Mouse (Mus musculus): ENCODE results near the gene Slc4a4. TPM values are rescaled to one million over a fixed set of nuclear protein-coding genes. Genes with fewer than 3 reads are reported as not detected.
A peak's percentile ranks its signal among the peaks of the same experiment; 100 is the strongest.

Slc4a4 gene
- polyA plus RNA-seq, 1 experiment from 2014 or later = 4.6 TPM

DNA sequence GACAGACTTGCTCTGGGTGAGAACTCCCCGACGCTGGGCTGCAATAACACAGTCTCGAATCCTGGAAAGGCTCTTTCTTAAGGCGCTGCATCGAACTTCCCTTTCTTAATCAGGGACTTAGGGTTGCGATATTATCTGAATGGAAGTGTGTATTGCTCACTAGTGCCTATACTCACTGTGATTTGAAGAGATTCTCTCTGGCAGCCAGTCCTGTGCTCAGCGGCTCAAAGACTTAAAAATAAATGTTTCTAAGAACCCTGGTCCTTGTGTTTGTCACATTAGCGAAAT, 1.7 kb downstream of the Slc4a4 start:
- Histone ChIP-seq H3K4me2 (replicated peaks) (peak overlapping the region; percentile 95), H3K9me3 (no peaks in the 10 kb centered on the region), H3K27ac (peak overlapping the region; percentile 54), H3K4me3 (replicated peaks) (peak overlapping the region; percentile 86), H3K9ac (peak overlapping the region; percentile 76; the same call in 1 of the 2 replicates), H3K36me3 (no peaks in the 10 kb centered on the region), H3K27me3 (replicated peaks) (no peaks in the 10 kb centered on the region), H3K4me1 (replicated peaks) (peaks cover 11% of the 10 kb centered on the region; the same call in 1 of the 2 replicates)
- ATAC-seq = no peak
- 35% methylated on average over 8 of the region's 8 CpGs for WGBS

DNA sequence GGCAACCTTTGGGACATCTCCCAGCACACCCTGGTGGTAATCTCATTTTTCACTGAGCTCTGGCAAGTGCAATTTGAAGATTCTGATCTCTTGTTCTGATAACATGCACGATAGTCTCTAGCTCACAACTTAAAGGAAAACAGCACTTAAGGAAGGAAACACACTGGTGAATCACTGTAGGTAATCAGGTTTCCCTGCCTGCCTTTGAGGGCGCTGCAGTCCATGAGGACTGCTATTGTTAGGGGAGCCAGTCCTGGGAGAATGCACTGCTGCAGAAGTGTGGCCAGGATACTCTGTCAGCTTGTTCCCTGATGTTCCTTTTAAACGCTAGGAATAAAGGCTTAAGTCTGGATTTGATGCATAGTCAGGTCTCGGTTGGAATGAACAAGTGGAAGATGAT, 2.7 kb downstream of the Slc4a4 start:
- H3K36me3 ChIP-seq = no peaks in the 10 kb centered on the region
- no peak overlapping the region for H3K27ac ChIP-seq
- H3K9ac ChIP-seq = no peak overlapping the region
- ATAC-seq = no peak
- H3K4me3 ChIP-seq (replicated peaks) = no peak overlapping the region
- peak overlapping the region; percentile 22; the same call in 1 of the 2 replicates for H3K4me2 ChIP-seq (replicated peaks)
- H3K9me3 ChIP-seq = no peaks in the 10 kb centered on the region
- peaks cover 11% of the 10 kb centered on the region; the same call in 1 of the 2 replicates for H3K4me1 ChIP-seq (replicated peaks)
- no peaks in the 10 kb centered on the region for H3K27me3 ChIP-seq (replicated peaks)
- 37% methylated on average over 4 of the region's 4 CpGs for WGBS

DNA sequence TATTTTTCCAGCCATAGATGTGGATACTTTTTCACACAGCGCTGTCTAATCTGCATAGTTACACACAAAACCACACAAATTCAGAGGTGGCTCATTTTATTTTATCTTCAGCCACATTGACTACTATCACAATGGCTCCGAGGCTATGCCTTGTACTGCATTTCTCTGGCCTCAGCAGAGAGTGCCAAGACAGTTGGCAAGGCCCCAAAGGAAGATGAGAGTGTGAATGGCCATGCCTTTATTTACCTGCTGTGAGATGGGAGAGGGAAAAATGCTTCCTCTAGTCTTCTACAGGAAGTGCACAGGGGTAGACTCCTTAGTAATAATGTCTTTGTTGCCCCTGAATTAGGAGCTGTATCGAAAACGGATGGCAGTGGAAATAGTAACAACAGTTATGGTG, 3.5 kb downstream of the Slc4a4 start:
- no peaks in the 10 kb centered on the region for H3K36me3 ChIP-seq
- no peak overlapping the region for H3K9ac ChIP-seq
- H3K4me3 ChIP-seq (replicated peaks) = no peak overlapping the region
- H3K27ac ChIP-seq = no peak overlapping the region
- peaks cover 11% of the 10 kb centered on the region; the same call in 1 of the 2 replicates for H3K4me1 ChIP-seq (replicated peaks)
- no peak for ATAC-seq
- H3K9me3 ChIP-seq = no peaks in the 10 kb centered on the region
- no peak overlapping the region for H3K4me2 ChIP-seq (replicated peaks)
- H3K27me3 ChIP-seq (replicated peaks) = no peaks in the 10 kb centered on the region
- 90% methylated on average over 4 of the region's 4 CpGs for WGBS

DNA sequence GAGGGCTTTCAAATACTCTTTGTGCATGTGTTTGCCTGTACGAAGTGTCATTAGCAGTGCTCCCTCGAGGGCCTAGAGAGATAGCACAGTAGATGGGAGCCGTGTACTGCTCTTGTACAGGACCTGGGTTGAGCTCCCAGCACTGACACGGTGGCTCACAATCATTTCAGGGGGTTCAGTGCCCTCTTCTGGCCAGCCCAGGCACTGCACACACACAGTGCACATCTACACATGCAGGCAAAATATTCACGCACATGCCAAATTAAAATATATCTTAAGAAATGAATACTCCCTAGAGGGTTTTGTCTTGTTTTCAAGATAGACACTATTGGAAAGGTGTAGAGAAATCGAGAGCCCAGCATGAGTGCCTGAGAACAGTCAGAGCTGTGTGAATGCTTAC, 10.0 kb downstream of the Slc4a4 start:
- Histone ChIP-seq H3K9me3 (no peaks in the 10 kb centered on the region), H3K27me3 (replicated peaks) (no peaks in the 10 kb centered on the region), H3K9ac (no peak overlapping the region), H3K4me2 (replicated peaks) (no peak overlapping the region), H3K4me3 (replicated peaks) (no peak overlapping the region), H3K27ac (no peak overlapping the region), H3K4me1 (replicated peaks) (no peaks in the 10 kb centered on the region), H3K36me3 (no peaks in the 10 kb centered on the region)
- no peak for ATAC-seq
- 91% methylated on average over 6 of the region's 6 CpGs for WGBS

DNA sequence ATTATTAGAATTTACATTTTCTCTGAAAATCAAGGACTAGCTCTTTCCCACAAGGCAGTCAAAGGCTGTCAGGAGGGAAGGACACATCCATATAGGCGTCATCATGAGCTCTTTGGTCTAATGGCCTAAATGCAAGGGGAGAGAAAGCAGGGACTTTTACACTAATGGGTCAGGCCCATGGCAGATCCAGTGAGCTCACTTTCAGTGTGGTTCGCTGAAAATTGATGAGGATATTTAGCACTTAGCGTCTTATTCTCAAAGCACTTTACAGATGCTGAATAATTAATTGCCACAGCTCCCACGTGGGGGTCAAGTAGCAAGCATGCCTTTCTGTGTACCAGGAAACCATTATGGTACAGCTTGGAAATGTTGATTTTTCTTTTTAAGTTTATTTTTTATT, 16.5 kb downstream of the Slc4a4 start:
- 55% methylated on average over 4 of the region's 4 CpGs for WGBS
- no peak overlapping the region for H3K4me3 ChIP-seq (replicated peaks)
- no peak for ATAC-seq

DNA sequence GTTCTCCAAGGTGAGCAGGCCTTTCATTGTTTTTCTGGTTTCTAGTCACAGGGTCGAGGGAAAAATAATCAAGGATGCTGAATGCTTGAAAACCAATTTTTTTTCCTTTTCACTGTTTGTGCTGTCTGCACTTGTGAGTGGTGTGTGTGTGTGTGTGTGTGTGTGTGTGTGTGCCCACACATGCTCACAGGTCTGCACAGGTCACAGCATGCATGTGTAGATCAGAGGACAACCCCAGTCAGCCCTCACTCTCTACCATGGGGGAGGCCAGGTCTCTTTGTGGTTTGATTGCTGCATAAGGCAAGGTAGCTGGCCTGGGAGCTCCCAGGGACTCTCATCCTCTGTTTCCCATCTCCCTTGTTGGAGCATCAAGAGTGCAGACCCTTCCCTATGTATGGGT, 16.9 kb downstream of the Slc4a4 start:
- Histone ChIP-seq H3K9ac (no peak overlapping the region), H3K27ac (no peak overlapping the region), H3K4me3 (replicated peaks) (no peak overlapping the region), H3K9me3 (no peaks in the 10 kb centered on the region), H3K4me2 (replicated peaks) (no peak overlapping the region), H3K36me3 (no peaks in the 10 kb centered on the region), H3K27me3 (replicated peaks) (no peaks in the 10 kb centered on the region), H3K4me1 (replicated peaks) (no peaks in the 10 kb centered on the region)
- no peak for ATAC-seq
- WGBS = 72% methylated on average over 1 of the region's 1 CpGs

More for the DNA sequence above, 16.5 kb downstream of the Slc4a4 start:
- H3K36me3 ChIP-seq = no peaks in the 10 kb centered on the region
- H3K9ac ChIP-seq = no peak overlapping the region
- no peaks in the 10 kb centered on the region for H3K27me3 ChIP-seq (replicated peaks)
- H3K9me3 ChIP-seq = no peaks in the 10 kb centered on the region
- H3K4me2 ChIP-seq (replicated peaks) = no peak overlapping the region
- no peak overlapping the region for H3K27ac ChIP-seq
- no peaks in the 10 kb centered on the region for H3K4me1 ChIP-seq (replicated peaks)

DNA sequence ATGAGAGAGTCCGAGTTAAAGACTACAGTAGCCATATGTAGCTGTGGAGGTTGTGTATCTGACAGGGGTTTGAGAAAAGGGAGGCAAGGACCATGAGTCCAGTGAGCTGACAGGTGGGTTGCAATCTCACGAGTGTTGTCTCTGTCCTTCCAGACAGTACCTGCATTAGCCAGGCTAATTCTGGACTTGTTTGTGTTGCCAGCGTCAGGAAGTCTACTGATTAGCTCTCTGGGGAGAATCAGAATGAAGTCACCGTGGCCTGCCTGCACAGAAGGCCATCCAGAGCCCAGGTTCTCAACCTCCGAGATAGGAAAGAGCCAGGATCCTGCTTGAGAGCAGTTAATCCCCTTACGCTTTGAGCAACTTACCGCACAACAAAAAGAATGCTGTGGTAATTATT, 18.2 kb downstream of the Slc4a4 start:
- Histone ChIP-seq H3K4me2 (replicated peaks) (no peak overlapping the region), H3K27me3 (replicated peaks) (no peaks in the 10 kb centered on the region), H3K9ac (no peak overlapping the region), H3K36me3 (no peaks in the 10 kb centered on the region), H3K4me3 (replicated peaks) (no peak overlapping the region), H3K4me1 (replicated peaks) (no peaks in the 10 kb centered on the region), H3K9me3 (no peaks in the 10 kb centered on the region), H3K27ac (no peak overlapping the region)
- WGBS = 75% methylated on average over 7 of the region's 7 CpGs
- no peak for ATAC-seq

DNA sequence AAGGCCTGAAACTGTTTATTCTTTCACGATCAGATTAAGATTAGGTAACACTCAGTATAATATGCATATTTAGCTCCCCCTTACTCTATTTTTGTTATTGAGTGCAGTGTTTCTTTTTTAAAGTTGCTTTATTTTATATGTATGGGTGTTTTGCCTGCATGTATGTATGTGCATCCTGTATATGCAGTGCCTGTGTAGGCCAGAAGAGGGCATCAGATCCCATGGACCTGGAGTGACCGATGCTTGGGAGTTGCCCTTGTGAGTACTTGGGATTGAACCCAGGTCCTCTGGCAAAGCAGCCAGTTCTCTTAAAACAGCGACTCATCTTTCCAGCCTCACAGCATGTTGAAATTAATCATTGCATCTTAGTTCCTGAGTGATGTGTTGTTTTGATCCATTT, 21.0 kb downstream of the Slc4a4 start:
- H3K27me3 ChIP-seq (replicated peaks) = no peaks in the 10 kb centered on the region
- no peaks in the 10 kb centered on the region for H3K9me3 ChIP-seq
- WGBS = 89% methylated on average over 3 of the region's 3 CpGs
- no peaks in the 10 kb centered on the region for H3K4me1 ChIP-seq (replicated peaks)
- H3K36me3 ChIP-seq = no peaks in the 10 kb centered on the region
- H3K9ac ChIP-seq = no peak overlapping the region
- ATAC-seq = no peak
- H3K4me3 ChIP-seq (replicated peaks) = no peak overlapping the region
- H3K4me2 ChIP-seq (replicated peaks) = no peak overlapping the region
- H3K27ac ChIP-seq = no peak overlapping the region

DNA sequence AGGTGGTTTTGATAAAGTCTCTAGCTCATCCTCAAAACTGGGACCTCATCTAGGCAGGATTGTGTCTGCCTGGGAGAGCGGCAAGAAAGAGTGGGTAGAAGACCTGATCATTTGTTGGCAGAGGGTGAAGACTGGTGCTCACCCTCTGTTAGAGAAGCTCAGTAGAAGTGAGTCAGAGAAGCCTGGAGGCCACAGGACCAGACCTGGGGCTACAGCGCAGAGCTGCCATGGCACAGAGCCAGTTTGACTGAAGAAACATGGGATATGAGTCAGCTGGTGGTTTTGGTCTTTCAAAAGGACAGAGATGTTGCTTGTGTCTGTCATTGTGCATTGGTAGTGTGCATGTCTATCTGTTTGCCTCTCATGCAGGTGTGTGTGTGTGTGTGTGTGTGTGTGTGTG, 26.0 kb downstream of the Slc4a4 start:
- H3K9ac ChIP-seq = no peak overlapping the region
- H3K36me3 ChIP-seq = no peaks in the 10 kb centered on the region
- 90% methylated on average over 2 of the region's 2 CpGs for whole genome bisulfite sequencing
- H3K27me3 ChIP-seq (replicated peaks) = no peaks in the 10 kb centered on the region
- no peaks in the 10 kb centered on the region; the same call in 1 of the 2 replicates for H3K4me1 ChIP-seq (replicated peaks)
- no peak overlapping the region for H3K4me2 ChIP-seq (replicated peaks)
- ATAC-seq = no peak
- H3K27ac ChIP-seq = no peak overlapping the region
- H3K9me3 ChIP-seq = no peaks in the 10 kb centered on the region
- no peak overlapping the region for H3K4me3 ChIP-seq (replicated peaks)

DNA sequence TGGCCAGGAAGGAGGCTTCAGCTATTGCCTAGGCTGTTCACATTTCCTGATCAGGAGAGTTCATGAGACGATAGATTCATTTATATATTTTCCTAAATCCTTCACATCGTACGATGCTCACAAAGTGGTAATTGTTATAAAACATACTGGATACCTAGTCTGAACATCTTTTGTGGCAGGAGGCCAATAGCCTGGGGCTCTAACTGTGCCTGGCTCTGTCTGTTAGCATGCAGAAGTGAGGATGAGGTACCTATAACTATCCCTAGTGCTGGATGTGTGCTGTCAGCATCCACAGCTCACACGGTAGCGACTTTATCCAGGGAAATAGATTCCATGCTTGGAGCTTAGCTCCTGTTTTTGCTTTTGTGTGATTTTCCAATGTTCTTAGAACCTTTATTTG, 28.5 kb downstream of the Slc4a4 start:
- Histone ChIP-seq H3K27me3 (replicated peaks) (no peaks in the 10 kb centered on the region), H3K9ac (no peak overlapping the region), H3K9me3 (no peaks in the 10 kb centered on the region), H3K27ac (no peak overlapping the region), H3K4me3 (replicated peaks) (no peak overlapping the region), H3K4me1 (replicated peaks) (no peaks in the 10 kb centered on the region; the same call in 1 of the 2 replicates), H3K4me2 (replicated peaks) (no peak overlapping the region), H3K36me3 (no peaks in the 10 kb centered on the region)
- no peak for ATAC-seq
- WGBS = 86% methylated on average over 5 of the region's 5 CpGs

DNA sequence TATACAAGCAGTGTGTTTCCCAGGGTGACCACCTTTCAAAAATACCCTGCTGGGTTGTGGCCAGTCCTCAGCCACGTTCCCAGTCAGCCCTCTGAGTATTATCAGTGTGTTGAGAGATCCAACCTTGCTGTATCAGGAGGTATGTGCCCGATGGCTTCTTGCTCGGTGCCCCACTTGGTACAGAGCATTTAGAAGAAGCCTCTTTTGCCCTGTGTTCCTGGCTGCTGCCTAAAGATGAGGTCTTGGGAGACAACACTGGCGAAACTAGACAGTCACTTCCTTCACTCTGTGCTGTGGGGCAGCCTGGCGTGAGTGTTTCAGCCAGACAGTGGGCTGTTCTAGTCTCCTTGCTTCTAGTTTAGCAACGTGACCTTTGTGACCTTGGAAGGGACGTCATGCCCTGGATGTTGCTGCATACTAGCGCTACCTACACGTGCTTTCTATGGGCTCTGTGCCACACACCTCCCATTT, 29.9 kb downstream of the Slc4a4 start:
- no peak for ATAC-seq
- H3K9me3 ChIP-seq = no peaks in the 10 kb centered on the region
- H3K4me3 ChIP-seq (replicated peaks) = no peak overlapping the region
- no peak overlapping the region for H3K4me2 ChIP-seq (replicated peaks)
- 71% methylated on average over 9 of the region's 9 CpGs for WGBS
- no peak overlapping the region for H3K9ac ChIP-seq
- no peaks in the 10 kb centered on the region for H3K27me3 ChIP-seq (replicated peaks)
- no peaks in the 10 kb centered on the region for H3K36me3 ChIP-seq
- no peaks in the 10 kb centered on the region; the same call in 1 of the 2 replicates for H3K4me1 ChIP-seq (replicated peaks)
- no peak overlapping the region for H3K27ac ChIP-seq

DNA sequence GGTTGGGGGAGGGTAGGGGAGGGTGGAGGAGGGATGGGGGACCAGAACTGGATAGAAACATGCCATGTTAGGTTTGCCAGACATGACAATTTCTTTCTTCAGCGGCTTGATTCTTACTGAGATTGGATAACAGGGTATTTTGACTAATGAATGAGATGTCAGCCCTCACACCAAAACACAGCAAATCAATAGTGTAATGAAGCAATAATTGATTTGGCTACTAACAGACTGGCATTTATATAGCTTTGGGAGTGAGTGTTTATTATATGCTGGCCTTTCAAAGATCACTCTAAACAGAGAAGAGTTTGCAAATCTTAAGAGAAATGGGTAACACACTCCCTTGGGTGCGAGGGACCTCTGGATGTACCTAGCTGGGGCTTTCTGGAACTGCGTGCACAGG, 30.6 kb downstream of the Slc4a4 start:
- H3K27ac ChIP-seq = no peak overlapping the region
- no peak overlapping the region for H3K9ac ChIP-seq
- WGBS = 82% methylated on average over 3 of the region's 3 CpGs

DNA sequence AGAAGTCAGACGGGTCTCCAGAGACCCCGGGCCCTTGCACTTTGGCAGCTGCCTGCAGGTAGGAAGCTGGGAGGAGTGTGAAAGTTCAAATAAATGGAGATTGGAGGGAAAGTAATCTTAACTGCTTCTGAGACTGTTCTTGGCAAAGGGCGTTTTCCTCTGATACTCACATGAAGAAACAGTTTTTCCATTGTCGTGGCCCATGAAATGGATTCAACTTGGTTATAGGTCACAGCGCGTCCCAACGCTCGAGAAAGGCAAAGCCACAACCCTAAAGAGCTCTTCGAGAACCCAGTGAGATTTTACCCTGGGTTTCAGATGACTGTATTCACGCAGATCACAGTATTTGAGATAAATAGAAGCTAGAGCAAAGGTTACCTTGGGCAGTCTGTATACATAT, 31.0 kb downstream of the Slc4a4 start:
- no peak overlapping the region for H3K9ac ChIP-seq
- no peaks in the 10 kb centered on the region; the same call in 1 of the 2 replicates for H3K4me1 ChIP-seq (replicated peaks)
- H3K36me3 ChIP-seq = no peaks in the 10 kb centered on the region
- peak; percentile 17; the same call in 1 of the 2 replicates for ATAC-seq
- WGBS = 64% methylated on average over 10 of the region's 10 CpGs
- H3K4me3 ChIP-seq (replicated peaks) = no peak overlapping the region
- no peak overlapping the region for H3K27ac ChIP-seq
- no peaks in the 10 kb centered on the region for H3K9me3 ChIP-seq
- H3K4me2 ChIP-seq (replicated peaks) = no peak overlapping the region
- H3K27me3 ChIP-seq (replicated peaks) = no peaks in the 10 kb centered on the region

More for the DNA sequence above, 30.6 kb downstream of the Slc4a4 start:
- ATAC-seq = peak; percentile 27; the same call in 1 of the 2 replicates
- Histone ChIP-seq H3K4me1 (replicated peaks) (no peaks in the 10 kb centered on the region; the same call in 1 of the 2 replicates), H3K4me3 (replicated peaks) (no peak overlapping the region), H3K27me3 (replicated peaks) (no peaks in the 10 kb centered on the region), H3K36me3 (no peaks in the 10 kb centered on the region), H3K9me3 (no peaks in the 10 kb centered on the region), H3K4me2 (replicated peaks) (no peak overlapping the region)

Data from intestine, embryonic 15.5 days (tissue).